10 mouse cellular contexts compared by ENCODE assay signal in the genomic region with DNA sequence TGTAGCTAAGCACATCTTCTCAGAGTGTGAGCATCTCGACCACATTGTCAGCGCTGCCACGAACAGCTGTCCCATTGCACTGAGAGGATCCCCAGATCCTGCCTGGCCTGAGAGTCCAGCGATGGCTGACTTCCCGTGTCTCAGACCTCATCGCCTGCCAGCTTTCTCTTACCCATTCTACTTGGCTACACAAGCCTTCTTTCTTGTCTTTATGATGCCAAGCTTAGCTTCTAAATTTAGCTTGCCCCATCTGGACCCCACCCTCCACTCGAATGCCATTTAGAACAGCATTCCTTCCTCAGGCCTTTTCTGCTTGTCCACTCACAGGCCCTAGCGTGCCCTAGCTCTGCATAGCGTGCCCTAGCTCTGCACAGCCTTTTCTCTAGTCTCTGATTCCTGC.
DNase-seq lines count a peak whose midpoint lies in the region; ATAC-seq and TF ChIP-seq lines count a peak whose summit lies in the region.
"Had no signal": no experiment of that assay in that cellular context is flagged by ENCODE, and none has a peak within 500 bp of the region (broad histone marks: within the 10 kb centered on the region; RNA-seq: fewer than 3 reads in every experiment).

No protein-coding gene starts in this region.

- peaks cover 29% of the 10 kb centered on the region for H3K4me1 ChIP-seq in embryonic facial prominence, embryonic 10.5 days
- H3K4me1 ChIP-seq in heart, embryonic 16.5 days (ENCODE audit: control insufficient read depth, insufficient read depth, low read length) = peaks cover 23% of the 10 kb centered on the region
- H3K4me1 ChIP-seq in olfactory bulb, adult 2 months (ENCODE audit: control insufficient read depth, insufficient read depth, low read length) = peaks cover 30% of the 10 kb centered on the region

- peak; percentile 39 for DNase-seq in kidney, postnatal 10 days
- DNase-seq in kidney, adult 9 months = no peak
- DNase-seq in embryonic facial prominence, embryonic 10.5 days (ENCODE audit: low spot score) = no peak
- no peak for DNase-seq in thymus, postnatal 0 days (ENCODE audit: low spot score)
- DNase-seq in spleen, postnatal 36 days (ENCODE audit: low spot score in 2 of 2) = no peak
- DNase-seq in ovary, postnatal 14 days (ENCODE audit: low spot score) = no peak
- DNase-seq: kidney, adult 18-20 months had no signal

- H3K27ac ChIP-seq in embryonic facial prominence, embryonic 10.5 days (replicated peaks) = 0 out of 2 replicates have a peak overlapping the region, but pooled peaks have one; percentile 19
- peak overlapping the region; percentile 89 for H3K27ac ChIP-seq in heart, embryonic 16.5 days (ENCODE audit: low read length)
- peak overlapping the region; percentile 95 for H3K27ac ChIP-seq in olfactory bulb, adult 2 months (ENCODE audit: insufficient read depth, low read depth, low read length)

- peak overlapping the region; percentile 43; the same call in 1 of the 2 replicates for H3K4me2 ChIP-seq in heart, embryonic 16.5 days (ENCODE audit: low read depth, low read length)

- H3K27me3 ChIP-seq in embryonic facial prominence, embryonic 10.5 days (replicated peaks; ENCODE audit: low read depth, poor library complexity, severe bottlenecking) = no peaks in the 10 kb centered on the region
- H3K27me3 ChIP-seq in heart, embryonic 16.5 days (ENCODE audit: control insufficient read depth, insufficient read depth, low read length) = no peaks in the 10 kb centered on the region
- H3K27me3 ChIP-seq: CH12.LX had no signal

- no peaks in the 10 kb centered on the region for H3K9me3 ChIP-seq in embryonic facial prominence, embryonic 10.5 days
- no peaks in the 10 kb centered on the region for H3K9me3 ChIP-seq in heart, embryonic 16.5 days (replicated peaks; ENCODE audit: control insufficient read depth, low read length)

- 0 out of 2 replicates have a peak, but pooled peaks cover 3% of the 10 kb centered on the region for H3K36me3 ChIP-seq in embryonic facial prominence, embryonic 10.5 days (replicated peaks)
- H3K36me3 ChIP-seq in heart, embryonic 16.5 days (ENCODE audit: control insufficient read depth, insufficient read depth) = no peaks in the 10 kb centered on the region

- no peak overlapping the region for H3K4me3 ChIP-seq in embryonic facial prominence, embryonic 10.5 days
- H3K4me3 ChIP-seq in heart, embryonic 16.5 days (ENCODE audit: low read length) = no peak overlapping the region
- H3K4me3 ChIP-seq in olfactory bulb, adult 2 months (ENCODE audit: insufficient read depth, low read depth, low read length) = no peak overlapping the region

- TF ChIP-seq CTCF in olfactory bulb, adult 2 months (IDR thresholded peaks at IDR 0.05; ENCODE audit: insufficient read depth, low read depth, low read length) = no peak

- peak; percentile 85 for ATAC-seq in heart, embryonic 16.5 days (replicated peaks; ENCODE audit: extremely low read depth, insufficient read depth, low FRiP score)

- TF ChIP-seq POLR2A in olfactory bulb, adult 2 months (IDR thresholded peaks at IDR 0.05; ENCODE audit: insufficient read depth, low read depth, low read length) = no peak

- H3K9ac ChIP-seq in heart, embryonic 16.5 days (ENCODE audit: low read length) = peak overlapping the region; percentile 13; the same call in 1 of the 2 replicates

- WGBS in embryonic facial prominence, embryonic 10.5 days = 87% methylated on average over 9 of the region's 9 CpGs
- 32% methylated on average over 9 of the region's 9 CpGs for WGBS in heart, embryonic 16.5 days
- WGBS in olfactory bulb, adult 2 months = 27% methylated on average over 9 of the region's 9 CpGs

Comparison
In these comparisons a context has a peak if more than half of its experiments do, and no peak if none do; other contexts are left out.
1. H3K27ac ChIP-seq: peak in every context shown above with its lines; median percentile 95 in olfactory bulb, adult 2 months; 89 in heart, embryonic 16.5 days; 19 in embryonic facial prominence, embryonic 10.5 days.